In genomic region chr4:83261998-83262397, GRCm38 (mm10) we compare ENCODE assay signal across 9 mouse cellular contexts.
DNase-seq lines count a peak whose midpoint lies in the region; ATAC-seq and TF ChIP-seq lines count a peak whose summit lies in the region.
"Had no signal": no experiment of that assay in that cellular context is flagged by ENCODE, and none has a peak within 500 bp of the region (broad histone marks: within the 10 kb centered on the region; RNA-seq: fewer than 3 reads in every experiment).

No protein-coding gene starts in this region.

- no peak overlapping the region for H3K4me2 ChIP-seq in midbrain, embryonic 14.5 days (ENCODE audit: low read length)
- no peak overlapping the region for H3K4me2 ChIP-seq in midbrain, embryonic 15.5 days
- no peak overlapping the region for H3K4me2 ChIP-seq in forebrain, postnatal 0 days (ENCODE audit: low read depth)
- H3K4me2 ChIP-seq: neural tube, embryonic 13.5 days had no signal

- H3K9ac ChIP-seq in midbrain, embryonic 14.5 days (replicated peaks; ENCODE audit: low read length), result no peak overlapping the region
- no peak overlapping the region for H3K9ac ChIP-seq in midbrain, embryonic 15.5 days
- H3K9ac ChIP-seq in forebrain, postnatal 0 days, result no peak overlapping the region
- H3K9ac ChIP-seq: neural tube, embryonic 13.5 days had no signal

- no peak overlapping the region for H3K27ac ChIP-seq in midbrain, embryonic 14.5 days (replicated peaks; ENCODE audit: low read depth, low read length)
- H3K27ac ChIP-seq in midbrain, embryonic 15.5 days, result no peak overlapping the region
- H3K27ac ChIP-seq in forebrain, postnatal 0 days (ENCODE audit: low read depth, low read length), result no peak overlapping the region
- H3K27ac ChIP-seq: neural tube, embryonic 13.5 days had no signal

- TF ChIP-seq CTCF in forebrain, postnatal 0 days (IDR thresholded peaks at IDR 0.05; ENCODE audit: low read depth), result peak; percentile 70

- H3K4me1 ChIP-seq in midbrain, embryonic 14.5 days (ENCODE audit: control insufficient read depth, insufficient read depth, low read length), result no peaks in the 10 kb centered on the region
- H3K4me1 ChIP-seq in midbrain, embryonic 15.5 days, result no peaks in the 10 kb centered on the region
- H3K4me1 ChIP-seq in forebrain, postnatal 0 days (ENCODE audit: insufficient read depth), result no peaks in the 10 kb centered on the region
- H3K4me1 ChIP-seq: neural tube, embryonic 13.5 days had no signal

- no peaks in the 10 kb centered on the region for H3K27me3 ChIP-seq in midbrain, embryonic 14.5 days (ENCODE audit: control insufficient read depth, insufficient read depth, low read length)
- no peaks in the 10 kb centered on the region for H3K27me3 ChIP-seq in midbrain, embryonic 15.5 days (replicated peaks)
- H3K27me3 ChIP-seq in forebrain, postnatal 0 days (ENCODE audit: insufficient read depth, low read length), result no peaks in the 10 kb centered on the region
- H3K27me3 ChIP-seq: neural tube, embryonic 13.5 days had no signal

- no peak for ATAC-seq in midbrain, embryonic 14.5 days (ENCODE audit: low FRiP score, low TSS enrichment)
- ATAC-seq in midbrain, embryonic 15.5 days (replicated peaks), result no peak
- no peak for ATAC-seq in forebrain, postnatal 0 days
- ATAC-seq in megakaryocyte-erythroid progenitor cell, adult 5-6 weeks (replicated peaks; ENCODE audit: low FRiP score, low TSS enrichment, poor library complexity, severe bottlenecking), result peak; percentile 53; the same call in 1 of the 2 replicates

- WGBS in midbrain, embryonic 14.5 days, result 5% methylated on average over 2 of the region's 2 CpGs
- 14% methylated on average over 2 of the region's 2 CpGs for WGBS in midbrain, embryonic 15.5 days
- WGBS in forebrain, postnatal 0 days, result 12% methylated on average over 2 of the region's 2 CpGs

- no peak overlapping the region for H3K4me3 ChIP-seq in midbrain, embryonic 14.5 days (replicated peaks; ENCODE audit: low read depth, low read length)
- H3K4me3 ChIP-seq in midbrain, embryonic 15.5 days, result no peak overlapping the region
- no peak overlapping the region for H3K4me3 ChIP-seq in forebrain, postnatal 0 days (ENCODE audit: low read depth, low read length)
- H3K4me3 ChIP-seq: neural tube, embryonic 13.5 days had no signal

- DNase-seq in gastrocnemius, postnatal 10 days, result peak; percentile 39
- DNase-seq in gastrocnemius, adult 8-10 months (ENCODE audit: low spot score in 2 of 2), result no peak
- DNase-seq in midbrain, embryonic 14.5 days, result peak; percentile 82
- peak; percentile 32 for DNase-seq in Muller cell, postnatal 12 days (ENCODE audit: inconsistent ontology term)
- DNase-seq in forebrain, postnatal 0 days, result peak; percentile 78
- DNase-seq in layer of hippocampus, adult 11-12 months (ENCODE audit: low spot score), result no peak

- peaks cover 4% of the 10 kb centered on the region; the same call in 1 of the 2 replicates for H3K36me3 ChIP-seq in midbrain, embryonic 14.5 days (ENCODE audit: control insufficient read depth, insufficient read depth, low read length)
- no peaks in the 10 kb centered on the region for H3K36me3 ChIP-seq in midbrain, embryonic 15.5 days (replicated peaks)
- H3K36me3 ChIP-seq in forebrain, postnatal 0 days (ENCODE audit: insufficient read depth), result no peaks in the 10 kb centered on the region
- H3K36me3 ChIP-seq: neural tube, embryonic 13.5 days had no signal

- no peaks in the 10 kb centered on the region for H3K9me3 ChIP-seq in midbrain, embryonic 14.5 days (ENCODE audit: control insufficient read depth, low read length)
- H3K9me3 ChIP-seq in midbrain, embryonic 15.5 days, result no peaks in the 10 kb centered on the region
- no peaks in the 10 kb centered on the region for H3K9me3 ChIP-seq in forebrain, postnatal 0 days (ENCODE audit: low read length)
- H3K9me3 ChIP-seq: neural tube, embryonic 13.5 days had no signal

Comparison
In these comparisons a context has a peak if more than half of its experiments do, and no peak if none do; other contexts are left out.
1. DNase-seq: peak in gastrocnemius, postnatal 10 days (single experiment), midbrain, embryonic 14.5 days (single experiment), Muller cell, postnatal 12 days (single experiment) and forebrain, postnatal 0 days (single experiment); none in gastrocnemius, adult 8-10 months (0 of 2) and layer of hippocampus, adult 11-12 months (single experiment).